Mouse (Mus musculus) G1E (cell line): Measurements from ENCODE around the gene 2310057N15Rik.

Experiments
- CTCF ChIP-seq: IDR thresholded peaks from 2 replicates; pipeline ENCODE4 v1.5.1; 2012; ENCODE audit warnings: low read depth, low read length, inconsistent platforms, mixed read lengths
- GATA1 ChIP-seq: IDR thresholded peaks from 2 replicates; pipeline ENCODE4 v1.6.1; 2012; ENCODE audit warnings: borderline replicate concordance, low read length, inconsistent platforms, mixed read lengths

GRCm38 (mm10) chr16:88820066-88820465 is 46.1 kb upstream of the 2310057N15Rik start, which contains the start of gene Krtap15:
- TF ChIP-seq CTCF (no peak), GATA1 (no peak)
